Mouse (Mus musculus) heart, embryonic 14.5 days (tissue): ENCODE data around the gene E2f6. TPM values are rescaled to one million over a fixed set of nuclear protein-coding genes. Genes with fewer than 3 reads are reported as not detected.
A peak's percentile ranks its signal among the peaks of the same experiment; 100 is the strongest.

Source experiments
- ATAC-seq: fragments of 200-750 bp; cut with Nextera tagmentation; 2 replicates; pipeline ENCODE4 v1.8.0; 2017; ENCODE audit warnings: low read depth, moderate TSS enrichment; ENCODE audit not compliant: insufficient number of reproducible peaks, insufficient read depth, low FRiP score
- H3K27ac ChIP-seq, 2 experiments: fragments of 200-500 bp in 1 of 2; fragments of 300-500 bp in 1 of 2; sonication (generic) in 1 of 2; replicated peaks in 1 of 2; 2 replicates each; pipeline ENCODE4 v1.5.1; 2012 to 2014; ENCODE audit warnings: low read depth in 2 of 2, low read length in 2 of 2, control low read depth in 1 of 2, mild to moderate bottlenecking in 1 of 2, mixed read lengths in 1 of 2; ENCODE audit not compliant: control insufficient read depth in 1 of 2, insufficient read depth in 1 of 2
- H3K27me3 ChIP-seq: fragments of 300-500 bp; sonication (generic); 2 replicates; pipeline ENCODE4 v1.6.1; 2014; ENCODE audit warnings: mild to moderate bottlenecking, low read length, control low read depth; ENCODE audit not compliant: control insufficient read depth, insufficient read depth
- H3K36me3 ChIP-seq: fragments of 300-500 bp; sonication (generic); 2 replicates; pipeline ENCODE4 v1.6.1; 2014; ENCODE audit warnings: mild to moderate bottlenecking, control low read depth, low read length, mixed read lengths; ENCODE audit not compliant: control insufficient read depth, insufficient read depth
- H3K4me1 ChIP-seq, 2 experiments: fragments of 200-500 bp in 1 of 2; fragments of 300-500 bp in 1 of 2; sonication (generic) in 1 of 2; 2 replicates each; pipeline ENCODE4 v1.6.1; 2012 to 2014; ENCODE audit warnings: low read length in 2 of 2, control low read depth in 1 of 2, mixed read lengths in 1 of 2; ENCODE audit not compliant: control insufficient read depth in 2 of 2, insufficient read depth in 2 of 2
- H3K4me2 ChIP-seq: fragments of 300-500 bp; sonication (generic); 2 replicates; pipeline ENCODE4 v1.6.1; 2014; ENCODE audit warnings: mild to moderate bottlenecking, low read length
- H3K4me3 ChIP-seq, 2 experiments: fragments of 200-500 bp in 1 of 2; fragments of 300-500 bp in 1 of 2; sonication (generic) in 1 of 2; 2 replicates each; pipeline ENCODE4 v1.5.1; 2012 to 2014; ENCODE audit warnings: low read length in 2 of 2, mild to moderate bottlenecking in 2 of 2, control low read depth in 1 of 2, low read depth in 1 of 2, moderate library complexity in 1 of 2; ENCODE audit not compliant: control insufficient read depth in 1 of 2, insufficient read depth in 1 of 2
- H3K9ac ChIP-seq: fragments of 300-500 bp; sonication (generic); 2 replicates; pipeline ENCODE4 v1.6.1; 2014; ENCODE audit warnings: mild to moderate bottlenecking, low read length
- H3K9me3 ChIP-seq: fragments of 300-500 bp; sonication (generic); 2 replicates; pipeline ENCODE4 v1.6.1; 2016; ENCODE audit warnings: low read length, control low read depth; ENCODE audit not compliant: control insufficient read depth
- WGBS: fragments of 180-500 bp; shearing (Covaris S2); extraction: QIAGEN DNeasy Blood & Tissue Kit; methylation state at CpG from one replicate; pipeline ENCODE4 v1.1.7; 2014; 5-methylcytosine and 5-hydroxymethylcytosine counted together
- polyA plus RNA-seq: library from polyadenylated mRNA; unstranded; fragments of >200 nt; fragmentation: Nextera tagmentation; extraction: Ambion mirVana; gene quantifications from 2 replicates; pipeline ENCODE4 v1.2.1, GENCODE M21; 2014

Gene E2f6
- polyA plus RNA-seq: 51.3 and 57.3 TPM in 2 replicates

DNA sequence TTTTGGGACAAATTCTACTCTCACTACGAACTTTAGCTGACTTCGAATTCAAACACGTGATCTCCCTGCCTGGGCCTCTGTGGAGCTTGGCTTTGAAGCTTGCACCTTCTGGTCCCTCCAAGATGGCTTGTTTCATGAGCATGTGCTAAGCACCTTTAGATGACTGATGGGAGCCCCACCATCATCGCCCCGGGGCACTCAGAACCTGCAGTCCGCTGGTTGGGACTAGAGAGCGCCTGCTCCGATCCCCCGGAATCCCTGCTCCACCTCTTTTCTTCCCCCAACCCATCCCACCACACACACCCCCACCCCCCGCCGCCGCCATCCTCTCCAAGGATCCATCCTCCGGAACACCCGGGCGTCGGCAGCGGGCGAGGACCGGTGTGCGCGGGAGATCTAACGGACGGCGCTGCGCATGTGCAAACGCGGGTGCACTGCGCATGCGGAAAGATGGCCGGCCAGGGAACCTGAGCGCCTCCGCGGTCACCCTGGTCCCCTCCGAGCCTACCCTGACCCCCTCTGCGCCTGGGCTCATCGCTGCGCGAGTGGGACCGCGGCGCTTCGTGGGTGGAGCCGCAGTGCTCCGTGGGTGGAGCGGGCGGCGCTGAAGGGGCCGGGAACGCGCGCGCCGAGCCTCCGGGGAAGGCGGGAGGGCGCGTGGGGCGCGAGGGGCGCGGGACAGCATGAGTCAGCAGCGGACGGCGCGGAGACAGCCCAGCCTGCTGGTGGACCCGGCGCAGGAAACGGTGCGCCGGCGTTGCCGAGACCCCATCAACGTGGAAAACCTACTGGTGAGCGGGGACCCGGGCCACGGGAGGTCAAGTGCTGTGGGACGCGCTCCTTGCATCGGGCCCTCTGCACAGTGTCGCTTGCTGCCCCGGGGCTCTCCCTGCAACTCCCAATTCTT, at the start of gene E2f6:
Gene E2f6 (plus strand): TSS at position 439 of the 907 bp plus-strand sequence.
- Histone ChIP-seq H3K4me1 (peaks cover 3 to 13% of the 10 kb centered on the region in 2 experiments; a peak in 3 of 4 replicates), H3K27me3 (peaks cover 31% of the 10 kb centered on the region), H3K36me3 (peaks cover 14% of the 10 kb centered on the region), H3K4me3 (peak within 1 kb of the TSS; percentile 80 to 93), H3K27ac (peak within 1 kb of the TSS; percentile 63 to 79), H3K9ac (peak within 1 kb of the TSS; percentile 91), H3K9me3 (no peaks in the 10 kb centered on the region), H3K4me2 (peak within 1 kb of the TSS; percentile 78)
- WGBS: 5% methylated on average over 81 of the region's 81 CpGs
- peak; percentile 75 for ATAC-seq

DNA sequence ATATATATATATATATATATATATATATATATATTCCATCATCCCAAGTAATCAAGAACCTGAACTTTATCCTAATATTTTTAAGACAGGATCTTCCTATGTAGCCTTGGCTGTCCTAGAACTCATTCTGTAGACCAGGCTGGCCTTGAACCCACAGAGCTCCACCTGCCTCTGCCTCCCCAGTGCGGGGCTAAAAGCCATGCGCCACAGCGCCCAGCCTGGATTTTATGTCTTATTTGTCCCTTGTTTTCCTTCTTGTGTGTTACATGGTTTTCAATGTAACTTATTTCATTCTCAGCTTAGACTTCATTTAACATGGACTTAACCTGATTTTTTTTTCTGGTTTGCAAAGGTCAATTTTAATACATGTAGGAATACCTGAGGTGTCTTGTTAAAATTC, 49.3 kb upstream of the E2f6 start:
- Histone ChIP-seq H3K27ac (no peak overlapping the region), H3K27me3 (no peaks in the 10 kb centered on the region), H3K4me3 (no peak overlapping the region), H3K9me3 (no peaks in the 10 kb centered on the region), H3K9ac (no peak overlapping the region), H3K36me3 (no peaks in the 10 kb centered on the region), H3K4me1 (peaks cover 12 to 13% of the 10 kb centered on the region in 2 experiments), H3K4me2 (no peak overlapping the region)
- WGBS: 98% methylated on average over 3 of the region's 3 CpGs
- ATAC-seq: no peak

DNA sequence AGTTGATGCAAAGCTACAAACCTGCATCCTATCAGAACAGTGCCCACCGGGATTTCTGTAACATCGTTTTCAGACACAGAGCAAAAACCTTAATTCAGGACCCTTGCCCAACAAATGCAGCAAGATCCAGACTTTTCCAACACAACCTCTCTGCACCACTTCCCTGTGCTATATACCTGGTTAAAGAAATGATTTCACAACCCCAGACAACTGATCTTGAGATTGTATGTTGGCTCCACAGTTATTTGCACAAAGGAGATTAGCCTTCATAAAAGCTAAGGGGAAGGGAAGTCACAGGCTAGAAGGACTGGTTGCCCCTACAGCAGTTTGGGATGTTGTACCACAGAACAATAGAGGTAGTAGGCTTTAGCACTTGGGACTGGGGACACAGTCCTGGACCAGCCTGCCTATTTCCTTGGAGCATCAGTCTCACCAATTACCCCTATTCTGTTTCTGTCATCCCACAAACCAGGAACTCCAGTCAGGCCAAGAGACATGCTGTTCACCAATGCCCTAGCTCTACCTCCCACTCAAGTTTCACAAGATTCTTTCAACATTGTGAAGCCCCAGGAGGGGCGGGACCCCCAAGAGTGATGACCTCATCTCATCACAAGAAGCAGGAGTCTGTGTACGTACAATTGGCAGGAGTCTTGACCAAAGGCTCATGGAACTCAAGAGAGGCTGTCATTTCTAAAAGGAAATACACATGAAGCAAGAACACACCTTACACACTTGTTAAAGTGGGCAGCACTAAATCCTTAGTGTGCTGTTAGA, 46.9 kb upstream of the E2f6 start:
- H3K9ac ChIP-seq: no peak overlapping the region
- H3K27me3 ChIP-seq: no peaks in the 10 kb centered on the region
- no peak overlapping the region for H3K4me3 ChIP-seq
- peaks cover 12 to 23% of the 10 kb centered on the region in 2 experiments for H3K4me1 ChIP-seq
- H3K4me2 ChIP-seq: no peak overlapping the region
- ATAC-seq: no peak
- no peaks in the 10 kb centered on the region for H3K9me3 ChIP-seq
- no peaks in the 10 kb centered on the region for H3K36me3 ChIP-seq
- 86% methylated on average over 4 of the region's 4 CpGs for whole genome bisulfite sequencing
- H3K27ac ChIP-seq: no peak overlapping the region

DNA sequence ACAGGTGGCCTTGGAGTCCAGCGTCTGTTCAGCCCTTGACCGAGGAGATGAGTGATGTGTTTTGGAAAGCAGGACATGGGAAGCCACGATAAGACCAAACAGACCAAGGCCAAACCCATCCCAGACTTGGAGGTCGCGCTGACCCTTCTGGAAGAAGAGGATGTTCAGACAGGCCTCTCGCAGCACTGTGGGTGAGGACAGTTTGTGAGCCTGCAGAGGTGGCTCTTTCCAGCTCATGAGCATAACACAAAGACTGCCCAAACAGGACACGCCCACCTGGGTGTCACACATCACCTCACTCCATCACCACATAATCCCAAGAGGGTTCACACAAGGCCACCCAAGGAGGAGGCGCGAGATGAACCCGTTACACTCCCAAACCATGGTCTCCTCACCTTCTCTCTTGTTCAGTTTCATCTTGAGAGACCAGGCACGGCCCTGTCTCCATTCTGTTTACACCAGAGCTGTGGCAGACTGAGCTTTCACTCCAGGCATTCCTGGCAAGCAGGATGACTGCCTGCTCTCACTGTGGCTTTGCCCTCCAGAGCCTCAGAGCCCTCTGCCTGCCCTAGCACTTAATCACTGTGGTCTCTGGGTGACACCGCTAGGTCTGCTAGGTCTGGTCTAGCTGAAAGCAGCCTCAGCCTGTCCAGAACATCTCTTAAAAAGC, 45.9 kb upstream of the E2f6 start:
- no peak for ATAC-seq
- Histone ChIP-seq H3K9ac (no peak overlapping the region), H3K4me3 (no peak overlapping the region), H3K27ac (no peak overlapping the region), H3K4me1 (peaks cover 13 to 24% of the 10 kb centered on the region in 2 experiments), H3K9me3 (no peaks in the 10 kb centered on the region), H3K4me2 (no peak overlapping the region), H3K36me3 (no peaks in the 10 kb centered on the region), H3K27me3 (no peaks in the 10 kb centered on the region)
- WGBS: 43% methylated on average over 12 of the region's 12 CpGs

DNA sequence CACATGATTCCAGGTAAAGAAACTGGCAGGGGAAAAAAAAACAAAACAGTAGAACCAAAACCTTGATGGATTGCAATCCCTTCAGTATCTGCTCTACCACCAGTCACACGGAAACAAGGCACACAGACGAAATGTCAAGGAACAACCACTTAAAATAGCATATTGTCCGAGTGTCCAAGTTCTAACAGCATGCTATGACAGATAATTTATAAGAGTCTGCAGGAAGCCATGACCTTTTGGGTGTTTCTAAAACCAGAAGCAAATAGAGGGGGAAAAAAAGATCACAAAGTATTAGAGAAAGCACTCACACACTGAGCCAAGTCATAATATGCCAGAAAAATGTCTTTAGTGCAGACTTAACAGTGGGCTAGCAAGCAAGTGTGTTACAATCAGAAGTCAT, 42.5 kb upstream of the E2f6 start:
- no peaks in the 10 kb centered on the region for H3K27me3 ChIP-seq
- 14% methylated on average over 3 of the region's 3 CpGs for WGBS
- no peak overlapping the region for H3K9ac ChIP-seq
- H3K27ac ChIP-seq: no peak overlapping the region
- no peak overlapping the region for H3K4me2 ChIP-seq
- H3K4me1 ChIP-seq: peaks cover 21 to 32% of the 10 kb centered on the region in 2 experiments
- H3K4me3 ChIP-seq: no peak overlapping the region
- no peaks in the 10 kb centered on the region for H3K36me3 ChIP-seq
- H3K9me3 ChIP-seq: no peaks in the 10 kb centered on the region
- ATAC-seq: no peak

DNA sequence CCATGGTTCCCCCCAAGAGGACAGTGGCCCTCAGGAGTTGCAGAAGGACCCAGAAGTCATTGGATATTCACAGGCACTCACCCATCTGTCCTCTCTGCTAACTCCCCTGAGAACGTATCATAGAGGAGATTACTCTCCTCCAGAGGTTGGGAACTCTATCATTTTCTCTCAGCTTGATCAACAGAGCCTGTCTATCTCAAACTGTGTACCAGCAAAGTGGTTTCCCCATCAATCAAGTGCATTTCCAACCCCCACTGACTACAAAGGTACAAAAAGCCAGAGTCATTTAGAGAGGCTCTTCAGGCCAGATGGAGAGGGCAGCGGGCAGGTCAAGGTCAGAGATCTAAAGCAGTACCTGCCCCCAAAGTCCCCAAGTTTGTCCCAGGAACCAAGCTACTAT, 42.1 kb upstream of the E2f6 start:
- H3K4me2 ChIP-seq: no peak overlapping the region
- no peaks in the 10 kb centered on the region for H3K27me3 ChIP-seq
- H3K4me1 ChIP-seq: peaks cover 21 to 32% of the 10 kb centered on the region in 2 experiments
- no peak for ATAC-seq
- no peak overlapping the region for H3K27ac ChIP-seq
- no peak overlapping the region for H3K9ac ChIP-seq
- no peaks in the 10 kb centered on the region for H3K9me3 ChIP-seq
- no peaks in the 10 kb centered on the region for H3K36me3 ChIP-seq
- 38% methylated on average over 2 of the region's 2 CpGs for WGBS
- no peak overlapping the region for H3K4me3 ChIP-seq

DNA sequence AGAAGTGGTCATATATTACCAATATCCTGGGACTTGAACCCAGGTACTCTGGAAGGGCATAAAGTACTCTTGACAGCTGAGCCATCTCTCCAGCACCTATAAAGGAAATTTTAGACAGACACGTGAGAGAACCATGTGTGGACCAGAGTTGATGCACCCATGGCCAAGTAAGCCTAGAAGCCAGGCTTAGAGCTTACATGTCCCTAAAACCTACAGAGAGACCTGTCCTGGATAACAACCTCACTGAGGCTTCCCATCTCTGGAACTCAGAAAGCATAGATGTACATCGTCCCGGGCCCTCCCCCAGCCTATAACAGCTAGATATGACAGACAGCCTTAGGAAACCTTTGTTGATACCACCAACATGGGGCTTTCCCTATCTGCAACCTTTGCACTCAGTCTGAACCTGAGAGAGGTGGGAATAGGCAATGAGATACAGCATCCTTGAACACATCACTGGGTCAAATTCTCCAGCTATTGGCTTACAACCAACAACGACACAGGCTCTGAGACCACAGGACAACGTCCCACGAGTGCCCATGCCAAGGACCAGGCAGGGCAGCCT, 41.1 kb upstream of the E2f6 start:
- H3K4me3 ChIP-seq: no peak overlapping the region
- no peaks in the 10 kb centered on the region for H3K9me3 ChIP-seq
- no peak for ATAC-seq
- no peaks in the 10 kb centered on the region for H3K27me3 ChIP-seq
- 81% methylated on average over 6 of the region's 6 CpGs for WGBS
- H3K4me2 ChIP-seq: no peak overlapping the region
- H3K36me3 ChIP-seq: no peaks in the 10 kb centered on the region
- H3K27ac ChIP-seq: no peak overlapping the region
- no peak overlapping the region for H3K9ac ChIP-seq
- peaks cover 17 to 27% of the 10 kb centered on the region in 2 experiments for H3K4me1 ChIP-seq
